Mouse (Mus musculus): ENCODE results near the gene Mbd6. TPM values are rescaled to one million over a fixed set of nuclear protein-coding genes. Genes with fewer than 3 reads are reported as not detected.

Mbd6 gene
- polyA plus RNA-seq, 1 experiment from 2014 or later: 7.9 TPM

DNA sequence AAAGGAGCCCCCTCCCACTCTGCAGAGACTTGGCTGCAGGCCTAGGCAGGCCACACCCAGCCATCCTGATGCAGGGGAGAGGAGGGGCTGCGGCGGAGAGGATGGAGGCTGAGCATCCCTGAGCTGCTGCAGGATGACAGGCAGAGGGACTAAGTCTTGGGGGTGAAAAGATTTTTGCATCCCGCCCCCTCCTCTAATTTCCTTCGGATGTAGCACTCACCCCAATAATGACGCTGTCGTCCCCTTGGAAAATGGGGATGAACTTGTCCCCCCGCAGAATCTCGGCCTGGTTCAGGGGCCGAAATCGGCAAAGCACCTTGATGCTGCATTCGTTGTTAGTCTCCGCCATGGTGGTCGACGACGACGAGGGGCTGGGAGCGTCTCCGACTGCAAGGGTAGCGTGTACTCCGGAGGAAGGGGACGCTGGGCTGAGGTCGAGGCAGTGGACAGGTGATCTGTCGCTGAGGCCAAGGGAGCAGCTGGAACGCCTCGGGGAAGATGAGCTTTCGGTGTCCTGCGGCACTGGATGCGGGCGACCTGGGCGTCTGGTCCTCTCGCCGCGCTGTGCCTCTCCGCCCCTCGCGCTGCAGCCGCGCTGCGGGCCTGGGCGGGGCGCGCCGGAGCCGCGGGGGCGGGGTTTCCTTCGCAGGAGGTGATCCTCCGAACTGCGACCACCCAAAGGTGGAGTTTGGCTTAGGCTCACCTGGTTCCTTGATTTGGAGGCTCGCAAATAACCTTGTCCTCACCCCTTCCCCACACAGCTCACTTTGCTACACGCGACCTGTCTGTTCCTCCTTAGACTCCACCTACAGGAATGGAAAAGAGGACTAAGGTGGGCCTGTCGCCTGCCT is 26.0 kb downstream of the Mbd6 start, which contains the start of gene Kif5a:
TSS of gene Kif5a (minus strand) at position 801 of the 851 bp plus-strand sequence.
- Histone ChIP-seq H3K9ac (peak within 1 kb of the TSS; percentile 35; the same call in 1 of the 2 replicates), H3K9me3 (replicated peaks) (no peaks in the 10 kb centered on the region), H3K36me3 (replicated peaks) (0 out of 2 replicates have a peak, but pooled peaks cover under 1% of the 10 kb centered on the region), H3K4me2 (peak within 1 kb of the TSS; percentile 74), H3K4me3 (replicated peaks) (peak within 1 kb of the TSS; percentile 47), H3K27ac (replicated peaks) (no peak within 1 kb of the TSS), H3K27me3 (peaks cover 69% of the 10 kb centered on the region), H3K4me1 (replicated peaks) (peaks cover 28% of the 10 kb centered on the region)
- ATAC-seq (ENCODE audit: insufficient read depth): no peak
- WGBS (ENCODE audit: insufficient replicate concordance): 3% methylated on average over 53 of the region's 53 CpGs

DNA sequence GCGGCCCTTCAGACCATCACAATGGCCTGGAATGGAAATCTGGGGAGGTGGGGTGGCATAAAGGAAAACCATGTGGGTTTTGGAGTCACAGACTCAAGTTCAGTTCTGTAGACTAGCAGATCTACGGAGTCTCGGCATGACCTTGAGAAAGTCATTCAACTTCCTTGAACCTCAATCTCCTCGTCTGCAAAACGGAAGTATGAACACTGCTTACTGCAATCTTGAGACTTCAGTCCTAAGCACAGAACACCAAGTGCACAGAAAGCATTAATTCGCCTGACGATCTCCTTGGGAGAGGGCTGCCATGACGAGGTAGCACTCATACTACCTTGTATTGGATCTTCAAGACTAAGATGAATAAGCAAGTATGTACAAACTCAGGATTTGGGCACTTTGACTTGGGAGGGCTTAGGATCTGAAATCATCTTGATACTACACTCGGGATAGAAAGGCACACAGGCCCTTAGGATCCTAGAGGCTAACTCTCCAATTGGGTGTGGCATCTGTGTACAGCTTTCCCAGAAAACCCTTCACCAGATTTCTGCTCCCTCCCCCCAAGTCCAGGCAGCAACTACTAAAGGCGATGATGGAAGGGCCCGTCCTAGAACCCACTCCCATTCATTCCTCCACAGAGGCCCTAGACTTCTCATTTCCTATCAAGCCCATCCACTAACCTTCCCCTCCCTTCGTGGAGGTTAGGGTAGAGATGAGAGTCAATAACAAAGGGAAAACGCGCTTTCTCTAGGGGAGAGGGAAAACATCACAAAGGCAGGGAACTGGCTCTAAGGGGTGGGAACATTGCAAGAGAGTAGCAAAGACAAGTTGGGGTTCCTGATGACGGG is 26.9 kb downstream of the Mbd6 start:
- no peak overlapping the region for H3K4me3 ChIP-seq (replicated peaks)
- WGBS (ENCODE audit: insufficient replicate concordance): 56% methylated on average over 15 of the region's 15 CpGs

DNA sequence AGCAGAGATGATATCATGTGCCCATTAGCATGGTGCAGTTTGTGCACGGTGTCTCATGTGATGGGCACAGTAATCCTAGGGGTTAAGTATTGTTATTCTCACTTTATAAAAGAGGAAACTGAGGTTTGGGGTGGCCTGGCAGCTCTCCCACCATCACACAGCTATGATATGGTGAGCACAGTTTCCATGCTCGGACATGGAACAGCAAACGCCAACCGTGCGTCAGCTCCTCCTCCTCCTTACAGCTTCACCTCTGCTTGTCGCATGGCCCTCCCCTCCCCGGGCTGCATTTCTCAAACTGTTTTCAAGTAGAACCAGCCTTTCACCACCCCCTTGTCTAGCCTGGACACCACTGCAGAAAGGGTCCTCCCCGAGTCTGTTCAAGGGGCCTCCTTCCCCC is 30.3 kb downstream of the Mbd6 start:
- WGBS (ENCODE audit: insufficient replicate concordance): 70% methylated on average over 8 of the region's 8 CpGs
- H3K4me1 ChIP-seq (replicated peaks): peaks cover 13% of the 10 kb centered on the region
- no peak overlapping the region for H3K27ac ChIP-seq (replicated peaks)
- H3K4me3 ChIP-seq (replicated peaks): no peak overlapping the region
- H3K27me3 ChIP-seq: peaks cover 84% of the 10 kb centered on the region
- H3K4me2 ChIP-seq: no peak overlapping the region
- no peaks in the 10 kb centered on the region for H3K9me3 ChIP-seq (replicated peaks)
- no peak for ATAC-seq (ENCODE audit: insufficient read depth)
- H3K9ac ChIP-seq: no peak overlapping the region
- H3K36me3 ChIP-seq (replicated peaks): no peaks in the 10 kb centered on the region

More for the DNA sequence above, 26.9 kb downstream of the Mbd6 start:
- Histone ChIP-seq H3K9me3 (replicated peaks) (no peaks in the 10 kb centered on the region), H3K9ac (no peak overlapping the region), H3K27me3 (peaks cover 77% of the 10 kb centered on the region), H3K36me3 (replicated peaks) (no peaks in the 10 kb centered on the region), H3K4me1 (replicated peaks) (peaks cover 21% of the 10 kb centered on the region), H3K27ac (replicated peaks) (no peak overlapping the region), H3K4me2 (0 out of 2 replicates have a peak overlapping the region, but pooled peaks have one; percentile 74)
- ATAC-seq (ENCODE audit: insufficient read depth): no peak

DNA sequence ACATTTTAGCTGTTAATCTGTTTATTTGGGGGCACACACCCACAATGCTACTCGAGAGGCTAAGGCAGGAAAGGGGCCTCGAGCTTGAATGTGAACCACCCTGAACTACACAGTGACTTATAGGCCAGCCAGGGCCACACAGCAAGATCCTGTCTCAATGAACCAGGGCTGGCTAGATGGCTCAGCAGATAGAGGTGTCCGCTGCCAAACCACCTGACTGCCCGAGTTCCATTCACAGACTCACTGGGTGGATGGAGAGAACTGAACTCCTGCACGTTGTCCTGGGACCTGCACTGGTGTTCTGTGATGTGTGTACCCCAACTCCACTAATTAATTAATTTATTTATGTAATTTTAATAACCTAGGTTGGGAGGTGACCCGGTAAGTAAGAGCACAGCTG is 31.0 kb downstream of the Mbd6 start:
- Histone ChIP-seq H3K4me1 (replicated peaks) (peaks cover 7% of the 10 kb centered on the region), H3K4me3 (replicated peaks) (no peak overlapping the region), H3K27me3 (peaks cover 77% of the 10 kb centered on the region), H3K36me3 (replicated peaks) (no peaks in the 10 kb centered on the region), H3K27ac (replicated peaks) (no peak overlapping the region), H3K4me2 (no peak overlapping the region), H3K9me3 (replicated peaks) (no peaks in the 10 kb centered on the region), H3K9ac (no peak overlapping the region)
- 53% methylated on average over 6 of the region's 6 CpGs for WGBS (ENCODE audit: insufficient replicate concordance)
- no peak for ATAC-seq (ENCODE audit: insufficient read depth)

DNA sequence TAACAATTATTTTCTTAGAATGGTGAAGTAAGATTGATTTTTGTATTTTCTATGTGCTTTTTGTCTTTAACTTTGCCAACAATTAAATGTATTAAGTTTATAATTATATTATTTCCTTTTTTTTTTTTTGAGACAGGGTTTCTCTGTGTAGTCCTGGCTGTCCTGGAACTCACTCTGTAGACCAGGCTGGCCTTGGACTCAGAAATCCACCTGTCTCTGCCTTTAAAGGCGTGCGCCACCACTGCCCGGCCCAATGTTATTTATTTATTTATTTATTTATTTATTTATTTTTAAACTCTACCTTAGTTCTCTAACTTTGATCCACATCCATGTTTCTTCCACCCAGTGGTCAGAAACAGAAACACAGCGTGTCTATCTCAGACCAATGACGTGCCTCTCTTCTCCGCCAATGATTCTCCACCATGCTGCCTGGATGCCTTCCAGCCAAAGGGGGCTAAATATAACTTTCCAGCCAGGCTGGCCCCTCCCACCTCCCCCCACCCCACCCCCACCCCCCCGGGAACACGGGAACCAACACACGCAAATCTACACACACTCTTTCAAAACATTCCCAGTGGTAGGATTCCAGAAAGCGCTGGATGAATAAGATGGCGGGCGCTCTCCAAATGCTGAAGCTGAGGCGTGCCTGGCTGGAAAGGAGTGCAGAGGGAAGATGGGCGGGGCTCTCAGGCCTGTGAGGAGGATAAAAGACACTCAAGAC is 33.0 kb downstream of the Mbd6 start:
- H3K4me1 ChIP-seq (replicated peaks): no peaks in the 10 kb centered on the region
- H3K4me3 ChIP-seq (replicated peaks): no peak overlapping the region
- H3K27me3 ChIP-seq: peaks cover 57% of the 10 kb centered on the region
- no peak overlapping the region for H3K9ac ChIP-seq
- 22% methylated on average over 14 of the region's 14 CpGs for WGBS (ENCODE audit: insufficient replicate concordance)
- ATAC-seq (ENCODE audit: insufficient read depth): no peak
- H3K4me2 ChIP-seq: no peak overlapping the region
- no peaks in the 10 kb centered on the region for H3K36me3 ChIP-seq (replicated peaks)
- H3K9me3 ChIP-seq (replicated peaks): no peaks in the 10 kb centered on the region
- H3K27ac ChIP-seq (replicated peaks): no peak overlapping the region

DNA sequence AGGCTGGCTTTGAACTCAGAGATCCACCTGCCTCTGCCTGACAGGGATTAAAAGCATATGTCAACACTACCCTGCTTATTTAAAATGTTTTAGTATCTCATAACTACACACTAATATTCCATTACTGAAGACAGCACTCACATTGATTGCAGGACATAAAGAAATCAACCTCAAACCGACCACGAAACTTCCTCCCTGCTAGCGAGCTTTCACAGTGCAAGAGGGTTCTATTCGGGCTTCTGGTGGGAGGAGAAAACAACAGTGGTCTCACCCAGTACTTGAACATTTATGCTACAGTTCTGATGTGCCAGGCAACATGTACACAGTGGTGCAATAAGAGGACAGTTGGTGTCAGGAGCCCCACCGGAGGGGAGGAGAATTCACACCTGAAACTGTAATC is 38.0 kb downstream of the Mbd6 start:
- Histone ChIP-seq H3K4me3 (replicated peaks) (no peak overlapping the region), H3K36me3 (replicated peaks) (no peaks in the 10 kb centered on the region), H3K4me1 (replicated peaks) (no peaks in the 10 kb centered on the region), H3K9ac (no peak overlapping the region), H3K4me2 (no peak overlapping the region), H3K9me3 (replicated peaks) (no peaks in the 10 kb centered on the region), H3K27ac (replicated peaks) (no peak overlapping the region), H3K27me3 (peaks cover 38% of the 10 kb centered on the region)
- WGBS (ENCODE audit: insufficient replicate concordance): 20% methylated on average over 5 of the region's 5 CpGs
- no peak for ATAC-seq (ENCODE audit: insufficient read depth)

DNA sequence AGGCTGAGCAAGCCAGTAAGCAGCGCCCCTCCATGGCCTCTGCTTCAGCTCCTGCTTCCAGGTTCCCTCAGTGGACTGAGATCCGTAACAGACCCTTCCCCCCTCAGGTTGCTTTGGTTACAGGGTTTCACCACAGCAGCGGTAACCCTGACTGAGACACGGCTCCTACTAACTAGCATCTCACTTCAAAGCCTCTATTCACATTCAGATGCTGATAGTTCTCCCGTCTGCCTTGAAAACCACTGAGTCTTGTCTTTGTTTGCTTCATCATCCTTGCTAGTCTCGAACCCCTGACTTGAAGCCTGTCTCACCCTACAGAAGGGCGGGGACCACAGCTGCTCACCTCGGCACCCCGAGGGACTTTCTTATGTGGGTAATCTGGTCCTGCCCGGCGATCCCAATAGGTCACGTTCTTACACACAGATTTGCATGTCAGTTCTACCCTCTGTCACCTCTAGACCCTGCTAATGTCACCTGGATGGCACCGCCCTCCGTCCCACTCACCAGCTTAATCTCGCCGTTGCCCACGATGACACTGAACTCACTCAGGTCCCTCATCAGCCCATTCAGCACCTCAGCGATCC is 50.5 kb downstream of the Mbd6 start:
- Histone ChIP-seq H3K27me3 (peaks cover 53% of the 10 kb centered on the region), H3K4me2 (no peak overlapping the region), H3K9ac (no peak overlapping the region), H3K27ac (replicated peaks) (no peak overlapping the region), H3K4me1 (replicated peaks) (no peaks in the 10 kb centered on the region), H3K9me3 (replicated peaks) (no peaks in the 10 kb centered on the region), H3K4me3 (replicated peaks) (no peak overlapping the region), H3K36me3 (replicated peaks) (no peaks in the 10 kb centered on the region)
- WGBS (ENCODE audit: insufficient replicate concordance): 55% methylated on average over 18 of the region's 18 CpGs
- ATAC-seq (ENCODE audit: insufficient read depth): no peak

DNA sequence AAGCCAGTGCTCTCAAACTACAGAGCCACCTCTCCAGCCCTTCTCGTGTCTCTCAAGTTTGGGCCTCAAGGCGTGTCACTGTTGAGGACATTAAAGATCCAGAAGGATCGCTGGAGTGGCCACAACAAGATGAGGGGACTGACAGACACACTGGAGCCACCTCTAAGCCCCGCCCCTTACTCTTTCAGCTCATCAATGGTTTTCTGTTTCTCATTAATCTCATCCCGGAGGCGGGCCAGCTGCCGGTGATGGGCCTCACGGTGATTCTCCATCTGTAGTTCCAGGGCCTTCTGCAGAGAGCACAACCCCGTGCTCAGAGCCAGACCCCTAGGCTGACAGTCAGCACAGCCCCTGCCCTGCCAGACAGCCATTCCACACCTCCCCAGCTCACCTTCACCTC is 52.3 kb downstream of the Mbd6 start:
- no peaks in the 10 kb centered on the region for H3K9me3 ChIP-seq (replicated peaks)
- 54% methylated on average over 9 of the region's 9 CpGs for WGBS (ENCODE audit: insufficient replicate concordance)
- peaks cover 54% of the 10 kb centered on the region for H3K27me3 ChIP-seq
- H3K27ac ChIP-seq (replicated peaks): no peak overlapping the region
- no peaks in the 10 kb centered on the region for H3K36me3 ChIP-seq (replicated peaks)
- no peak overlapping the region for H3K4me3 ChIP-seq (replicated peaks)
- H3K4me2 ChIP-seq: no peak overlapping the region
- H3K4me1 ChIP-seq (replicated peaks): peaks cover 4% of the 10 kb centered on the region; the same call in 1 of the 2 replicates
- H3K9ac ChIP-seq: no peak overlapping the region
- ATAC-seq (ENCODE audit: insufficient read depth): no peak

DNA sequence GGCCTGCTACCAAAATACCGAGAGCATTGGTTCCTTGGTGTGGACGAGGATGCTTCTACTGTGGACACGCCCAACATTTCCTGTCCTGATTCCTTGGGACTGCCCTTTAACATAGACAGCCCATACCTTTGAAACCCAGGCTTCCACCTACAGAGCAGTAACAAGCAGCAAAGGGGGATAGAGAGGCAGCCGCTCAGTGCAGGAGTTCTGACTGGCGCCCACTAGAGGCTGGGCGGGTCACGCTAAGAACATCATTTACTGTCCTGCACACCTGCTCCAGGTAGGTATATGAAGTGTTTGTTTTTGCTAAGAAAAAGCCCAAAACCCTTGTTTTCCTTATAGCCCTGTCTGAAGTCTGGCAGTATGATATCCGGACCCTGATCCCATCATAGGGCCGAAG is 55.7 kb downstream of the Mbd6 start:
- ATAC-seq (ENCODE audit: insufficient read depth): no peak
- Histone ChIP-seq H3K4me1 (replicated peaks) (peaks cover 20% of the 10 kb centered on the region), H3K9me3 (replicated peaks) (no peaks in the 10 kb centered on the region), H3K27me3 (peaks cover 44% of the 10 kb centered on the region), H3K36me3 (replicated peaks) (no peaks in the 10 kb centered on the region), H3K4me2 (no peak overlapping the region), H3K9ac (no peak overlapping the region), H3K4me3 (replicated peaks) (no peak overlapping the region), H3K27ac (replicated peaks) (no peak overlapping the region)
- 61% methylated on average over 9 of the region's 9 CpGs for WGBS (ENCODE audit: insufficient replicate concordance)
